Mouse (Mus musculus) bone marrow, adult 2 months (tissue): ENCODE data around the gene Odf4.

Experiments used
- CTCF ChIP-seq: fragments of 200-500 bp; IDR thresholded peaks from 2 replicates; pipeline ENCODE4 v1.5.1; 2011; ENCODE audit warnings: low read length, control low read depth; ENCODE audit not compliant: control insufficient read depth, insufficient read depth
- POLR2A ChIP-seq: fragments of 200-500 bp; IDR thresholded peaks from 2 replicates; pipeline ENCODE4 v1.6.1; 2011; ENCODE audit warnings: low read depth, mild to moderate bottlenecking, control low read depth, low read length, borderline replicate concordance; ENCODE audit not compliant: control insufficient read depth

GRCm38 (mm10) chr11:68897838-68898237, 29.0 kb downstream of the Odf4 start:
- TF ChIP-seq POLR2A (no peak), CTCF (no peak)
